Mouse (Mus musculus) heart, embryonic 13.5 days (tissue): ENCODE data around the gene Pafah1b2. TPM values are rescaled to one million over a fixed set of nuclear protein-coding genes. Genes with fewer than 3 reads are reported as not detected.

Source experiments
- ATAC-seq: fragments of 200-750 bp; cut with Nextera tagmentation; 2 replicates; pipeline ENCODE4 v1.8.0; 2017; ENCODE audit warnings: moderate TSS enrichment; ENCODE audit not compliant: insufficient number of reproducible peaks, low FRiP score, low TSS enrichment; ENCODE audit errors: extremely low read depth
- H3K27ac ChIP-seq: fragments of 300-500 bp; sonication (generic); replicated peaks from 2 replicates; pipeline ENCODE4 v1.5.1; 2015; ENCODE audit warnings: moderate library complexity, mild to moderate bottlenecking, inconsistent platforms
- H3K27me3 ChIP-seq: fragments of 300-500 bp; sonication (generic); replicated peaks from 2 replicates; pipeline ENCODE4 v1.6.1; 2015; ENCODE audit warnings: mild to moderate bottlenecking, inconsistent platforms
- H3K36me3 ChIP-seq: fragments of 300-500 bp; sonication (generic); 2 replicates; pipeline ENCODE4 v1.6.1; 2015; ENCODE audit warnings: mild to moderate bottlenecking, inconsistent platforms
- H3K4me1 ChIP-seq: fragments of 300-500 bp; sonication (generic); 2 replicates; pipeline ENCODE4 v1.6.1; 2015; ENCODE audit warnings: inconsistent platforms
- H3K4me2 ChIP-seq: fragments of 300-500 bp; sonication (generic); 2 replicates; pipeline ENCODE4 v1.6.1; 2015; ENCODE audit warnings: inconsistent platforms, mild to moderate bottlenecking, moderate library complexity
- H3K4me3 ChIP-seq: fragments of 300-500 bp; sonication (generic); 2 replicates; pipeline ENCODE4 v1.5.1; 2015; ENCODE audit warnings: moderate library complexity, mild to moderate bottlenecking, inconsistent platforms
- H3K9ac ChIP-seq: fragments of 300-500 bp; sonication (generic); 2 replicates; pipeline ENCODE4 v1.6.1; 2015; ENCODE audit warnings: inconsistent platforms, mild to moderate bottlenecking, moderate library complexity
- H3K9me3 ChIP-seq: fragments of 300-500 bp; sonication (generic); 2 replicates; pipeline ENCODE4 v1.6.1; 2016; ENCODE audit warnings: inconsistent platforms
- WGBS: fragments of 180-500 bp; shearing (Covaris S2); methylation state at CpG from one replicate; pipeline ENCODE4 v1.1.7; 2015; ENCODE audit warnings: mixed read lengths; 5-methylcytosine and 5-hydroxymethylcytosine counted together
- polyA plus RNA-seq: library from polyadenylated mRNA; unstranded; fragments of >200 nt; fragmentation: Nextera tagmentation; extraction: Ambion mirVana; gene quantifications from 2 replicates; pipeline ENCODE4 v1.2.1, GENCODE M21; 2015

Gene Pafah1b2
- polyA plus RNA-seq, 1 experiment from 2014 or later = 133 TPM

DNA sequence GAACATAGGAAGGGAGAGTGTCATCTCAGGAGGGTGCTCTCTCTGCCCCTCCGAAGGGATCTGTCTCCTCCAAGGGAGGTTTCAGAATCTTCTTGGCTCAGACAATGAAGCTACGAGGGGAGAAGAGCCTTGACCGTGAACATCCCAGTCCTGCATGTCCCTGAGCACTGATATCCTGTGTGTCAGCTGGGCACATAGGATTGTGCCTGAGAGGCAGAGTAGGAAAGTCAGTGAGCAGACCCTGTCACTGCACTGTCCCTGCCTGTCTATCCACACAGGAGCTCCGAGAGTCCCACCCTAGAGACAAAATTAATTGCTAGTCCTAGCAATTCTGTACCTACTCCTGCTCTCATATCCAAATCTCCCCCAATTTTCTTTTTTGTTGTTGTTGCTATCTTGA, 60.4 kb downstream of the Pafah1b2 start:
- Histone ChIP-seq H3K4me2 (no peak overlapping the region), H3K36me3 (peaks cover 57% of the 10 kb centered on the region)

DNA sequence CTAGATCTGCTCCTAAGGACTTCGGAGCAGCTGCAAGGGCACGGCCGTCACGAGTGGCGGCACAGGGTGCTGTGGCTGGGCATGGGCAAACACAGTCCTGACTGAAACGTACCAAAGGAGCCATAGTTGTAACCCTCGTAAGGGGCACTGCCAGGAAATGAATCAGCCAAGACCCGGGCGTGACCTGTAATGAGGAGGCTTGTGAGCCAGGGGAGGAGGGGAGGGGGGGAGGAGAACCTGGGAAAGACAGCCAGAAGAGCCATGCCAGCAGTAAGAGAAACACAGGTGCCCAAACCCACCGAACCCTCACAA, 65.7 kb downstream of the Pafah1b2 start:
- H3K4me2 ChIP-seq = no peak overlapping the region
- 85% methylated on average over 10 of the region's 10 CpGs for WGBS
- no peaks in the 10 kb centered on the region for H3K27me3 ChIP-seq
- H3K9me3 ChIP-seq = no peaks in the 10 kb centered on the region
- no peak overlapping the region for H3K27ac ChIP-seq
- peaks cover 99% of the 10 kb centered on the region for H3K36me3 ChIP-seq
- H3K4me3 ChIP-seq = no peak overlapping the region
- no peak for ATAC-seq
- H3K9ac ChIP-seq = no peak overlapping the region
- no peaks in the 10 kb centered on the region for H3K4me1 ChIP-seq

More for the DNA sequence above, 60.4 kb downstream of the Pafah1b2 start:
- no peak for ATAC-seq
- Histone ChIP-seq H3K4me1 (peaks cover 31% of the 10 kb centered on the region), H3K4me3 (no peak overlapping the region), H3K9me3 (no peaks in the 10 kb centered on the region), H3K27me3 (no peaks in the 10 kb centered on the region), H3K9ac (no peak overlapping the region), H3K27ac (no peak overlapping the region)
- WGBS = 82% methylated on average over 4 of the region's 4 CpGs

DNA sequence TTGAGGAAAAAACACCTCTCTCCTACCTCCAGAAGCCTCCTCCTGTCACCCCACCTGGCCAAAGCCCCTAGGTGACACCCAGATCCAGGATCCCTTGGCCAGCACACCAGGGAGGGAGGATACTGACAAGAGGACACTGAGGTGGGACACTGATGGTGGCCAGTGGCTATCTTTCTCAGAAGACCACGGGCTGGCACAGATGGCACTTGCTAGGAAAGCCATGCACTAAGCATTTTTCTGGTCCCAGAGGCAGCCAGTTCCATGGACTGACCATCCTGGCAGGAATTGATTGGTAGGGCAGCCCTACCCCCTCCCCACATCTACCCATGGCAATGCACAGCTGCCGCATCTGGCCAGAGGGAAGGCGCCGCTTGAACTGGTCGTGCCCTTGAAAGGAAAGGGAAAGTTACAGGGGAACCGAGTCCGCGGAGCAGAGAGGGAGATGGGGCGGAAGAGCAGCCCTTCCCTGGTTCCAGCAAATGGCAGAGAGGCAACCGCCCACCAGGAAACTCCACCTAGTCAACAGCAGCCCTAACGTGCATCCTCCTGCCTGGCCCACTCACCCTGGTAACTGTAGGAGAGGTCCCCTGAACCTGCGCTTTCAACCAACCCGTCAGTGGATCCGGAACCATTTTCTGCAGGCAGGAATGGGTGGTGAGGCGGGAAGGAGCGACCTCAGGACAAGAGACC, 66.2 kb downstream of the Pafah1b2 start:
- WGBS = 81% methylated on average over 16 of the region's 16 CpGs
- H3K27me3 ChIP-seq = no peaks in the 10 kb centered on the region
- no peak overlapping the region for H3K4me2 ChIP-seq
- no peak for ATAC-seq
- H3K4me3 ChIP-seq = no peak overlapping the region
- H3K4me1 ChIP-seq = no peaks in the 10 kb centered on the region
- no peaks in the 10 kb centered on the region for H3K9me3 ChIP-seq
- no peak overlapping the region for H3K9ac ChIP-seq
- H3K36me3 ChIP-seq = peaks cover 99% of the 10 kb centered on the region
- no peak overlapping the region for H3K27ac ChIP-seq

DNA sequence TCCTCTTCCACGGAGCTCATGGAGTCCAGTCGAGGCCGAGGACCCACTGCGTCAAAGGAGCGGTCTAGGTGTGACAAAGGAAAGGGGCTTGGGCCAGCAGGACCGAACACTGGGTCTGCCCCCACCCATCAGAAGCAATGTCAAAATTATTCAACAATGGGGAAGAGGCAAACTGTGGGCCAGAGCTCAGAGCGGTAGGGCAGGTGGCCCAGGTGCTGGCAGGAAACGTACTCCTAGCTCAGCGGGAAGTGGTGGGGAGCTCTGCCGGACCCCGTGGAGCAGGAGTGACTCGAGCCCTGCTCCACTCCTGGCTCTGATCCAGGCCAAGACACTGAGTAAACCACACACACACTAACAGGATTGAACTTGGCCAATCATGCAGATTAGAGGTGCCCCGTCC, 66.8 kb downstream of the Pafah1b2 start:
- Histone ChIP-seq H3K4me1 (no peaks in the 10 kb centered on the region), H3K9me3 (no peaks in the 10 kb centered on the region), H3K4me3 (no peak overlapping the region), H3K27ac (no peak overlapping the region), H3K36me3 (peaks cover 99% of the 10 kb centered on the region), H3K4me2 (no peak overlapping the region), H3K27me3 (no peaks in the 10 kb centered on the region), H3K9ac (no peak overlapping the region)
- WGBS = 89% methylated on average over 13 of the region's 13 CpGs
- no peak for ATAC-seq

DNA sequence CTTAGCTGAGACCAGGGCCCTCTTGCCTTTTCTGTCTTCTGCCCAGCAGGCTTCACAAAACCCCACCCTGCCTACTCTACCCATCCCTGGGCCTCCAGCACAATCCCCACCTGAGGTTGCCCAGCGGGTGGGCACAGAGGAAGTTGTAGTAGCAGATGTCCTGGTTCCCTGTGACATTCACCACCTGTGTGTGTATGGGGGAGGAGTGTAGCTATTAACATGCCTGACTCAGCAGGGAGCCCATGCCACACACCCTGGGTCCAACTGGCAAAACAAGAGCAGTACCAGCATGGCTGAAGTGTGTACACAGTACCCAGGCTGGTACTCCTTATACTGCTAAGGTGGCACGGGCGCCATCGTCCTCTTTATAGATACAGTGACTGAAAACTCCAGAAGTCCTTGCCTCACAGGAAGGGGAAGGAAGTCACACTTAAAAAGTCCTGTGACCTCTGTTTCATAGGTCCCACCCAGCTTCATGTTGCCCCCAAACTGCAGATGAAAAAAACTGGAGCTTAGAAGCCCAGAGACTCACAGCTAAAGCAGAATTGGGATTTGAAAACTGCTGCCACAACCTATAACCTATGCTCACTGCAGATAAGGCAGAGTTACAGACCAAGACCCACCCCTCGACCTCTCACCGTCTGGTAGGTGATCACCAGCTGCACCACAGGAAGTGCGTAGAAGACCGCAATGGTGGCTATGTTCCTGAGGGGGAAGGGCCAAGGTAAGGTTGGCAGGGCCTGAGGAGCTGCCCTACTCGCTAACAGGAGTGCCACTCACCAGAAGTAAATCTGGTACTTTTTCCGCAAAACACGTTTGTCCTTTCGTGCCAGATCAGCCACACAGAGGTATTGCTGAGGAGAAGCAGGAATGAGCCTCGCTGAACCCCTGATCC, 67.7 kb downstream of the Pafah1b2 start:
- WGBS = 80% methylated on average over 13 of the region's 13 CpGs
- H3K27ac ChIP-seq = no peak overlapping the region
- H3K4me3 ChIP-seq = no peak overlapping the region
- no peaks in the 10 kb centered on the region for H3K9me3 ChIP-seq
- ATAC-seq = no peak
- no peak overlapping the region for H3K9ac ChIP-seq
- no peaks in the 10 kb centered on the region for H3K4me1 ChIP-seq
- no peak overlapping the region for H3K4me2 ChIP-seq
- H3K27me3 ChIP-seq = no peaks in the 10 kb centered on the region
- H3K36me3 ChIP-seq = peaks cover 95% of the 10 kb centered on the region

DNA sequence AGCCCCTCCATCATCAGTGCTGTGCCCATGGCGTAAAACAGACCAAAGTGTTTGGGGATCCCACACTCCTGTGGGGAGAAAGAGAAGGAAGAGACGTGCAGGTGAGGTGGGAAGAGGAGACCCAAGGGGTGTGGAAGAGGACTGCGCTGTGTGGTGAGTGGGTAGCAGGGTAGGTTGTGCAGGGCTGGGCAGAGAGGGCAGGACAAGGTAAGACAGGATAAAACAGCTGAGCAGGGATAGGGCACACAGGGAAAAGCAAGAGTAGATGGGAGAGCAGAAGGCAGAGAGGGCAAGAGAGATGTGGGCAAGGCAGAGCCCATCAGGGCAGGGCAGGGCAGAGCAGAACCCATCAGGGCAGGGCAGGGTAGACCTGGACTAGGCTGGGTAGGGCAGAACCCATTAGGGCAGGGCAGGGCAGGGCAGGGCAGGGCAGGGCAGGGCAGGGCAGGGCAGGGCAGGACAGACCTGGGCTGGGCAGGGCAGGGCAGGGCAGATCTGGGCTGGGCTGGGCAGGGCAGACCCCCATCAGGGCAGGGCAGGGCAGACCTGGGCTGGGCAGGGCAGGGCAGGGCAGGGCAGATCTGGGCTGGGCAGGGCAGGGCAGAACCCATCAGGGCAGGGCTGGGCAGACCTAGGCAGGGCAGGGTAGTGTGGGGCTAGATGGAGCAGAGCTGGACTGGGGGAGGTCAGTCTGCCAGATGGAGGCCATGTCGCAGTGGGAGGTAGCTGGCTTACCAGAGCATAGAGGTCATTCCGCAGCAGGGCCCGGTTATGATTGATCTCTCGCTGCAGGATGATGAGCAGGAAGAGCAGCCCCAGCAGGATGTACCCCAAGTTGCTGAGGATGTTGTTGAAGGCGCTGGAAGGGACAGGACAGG, 68.6 kb downstream of the Pafah1b2 start:
- ATAC-seq = no peak
- no peaks in the 10 kb centered on the region for H3K4me1 ChIP-seq
- H3K4me2 ChIP-seq = no peak overlapping the region
- H3K4me3 ChIP-seq = no peak overlapping the region
- no peak overlapping the region for H3K9ac ChIP-seq
- no peak overlapping the region for H3K27ac ChIP-seq
- no peaks in the 10 kb centered on the region for H3K27me3 ChIP-seq
- peaks cover 95% of the 10 kb centered on the region for H3K36me3 ChIP-seq
- 92% methylated on average over 8 of the region's 8 CpGs for WGBS
- no peaks in the 10 kb centered on the region for H3K9me3 ChIP-seq

DNA sequence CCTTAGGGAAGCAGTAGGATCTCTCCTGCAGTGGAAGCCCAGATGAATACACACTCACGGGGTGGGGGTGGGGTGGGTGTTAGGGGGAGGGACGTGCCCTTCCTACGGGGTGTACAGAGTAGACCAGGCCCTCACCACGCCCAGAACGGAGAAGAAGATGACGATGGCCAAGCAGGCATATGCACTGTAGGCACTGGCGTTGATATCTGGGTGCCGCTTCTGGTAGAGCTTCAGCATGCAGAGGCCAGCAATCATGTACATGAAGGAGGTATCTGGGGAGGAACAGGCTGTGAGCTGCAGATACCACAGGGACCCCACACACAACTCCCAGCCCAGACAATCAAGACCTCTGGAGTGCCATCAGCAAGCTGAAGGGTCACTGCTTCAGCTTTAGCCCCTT, 69.6 kb downstream of the Pafah1b2 start:
- Histone ChIP-seq H3K27ac (no peak overlapping the region), H3K9me3 (no peaks in the 10 kb centered on the region), H3K4me3 (no peak overlapping the region), H3K4me2 (no peak overlapping the region), H3K36me3 (peaks cover 95% of the 10 kb centered on the region), H3K27me3 (no peaks in the 10 kb centered on the region), H3K4me1 (no peaks in the 10 kb centered on the region), H3K9ac (no peak overlapping the region)
- 82% methylated on average over 8 of the region's 8 CpGs for WGBS
- no peak for ATAC-seq

DNA sequence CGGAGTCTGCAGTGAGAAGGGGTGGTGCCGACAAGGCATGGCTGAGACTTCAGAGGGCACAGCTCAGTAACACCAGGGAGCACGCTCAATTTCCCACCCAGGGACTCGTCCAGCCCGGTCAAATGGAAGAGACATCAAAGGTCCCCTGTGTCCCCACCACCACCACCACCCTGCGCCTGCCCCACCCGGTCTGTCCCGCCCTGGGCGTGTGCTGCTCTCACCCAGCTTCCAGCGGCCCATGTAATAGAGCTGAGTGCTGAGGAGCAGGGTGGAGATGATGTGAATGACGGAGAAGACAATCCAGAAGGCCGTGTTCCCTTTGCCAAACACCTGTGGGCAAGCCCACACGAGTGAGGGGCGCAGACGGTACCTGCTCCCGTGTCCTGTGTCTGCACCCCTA, 70.0 kb downstream of the Pafah1b2 start:
- H3K27ac ChIP-seq = no peak overlapping the region
- WGBS = 88% methylated on average over 16 of the region's 16 CpGs
- no peak overlapping the region for H3K9ac ChIP-seq
- no peak overlapping the region for H3K4me3 ChIP-seq
- no peak for ATAC-seq
- H3K9me3 ChIP-seq = no peaks in the 10 kb centered on the region
- H3K27me3 ChIP-seq = no peaks in the 10 kb centered on the region
- H3K4me2 ChIP-seq = no peak overlapping the region
- H3K4me1 ChIP-seq = no peaks in the 10 kb centered on the region
- H3K36me3 ChIP-seq = peaks cover 91% of the 10 kb centered on the region

DNA sequence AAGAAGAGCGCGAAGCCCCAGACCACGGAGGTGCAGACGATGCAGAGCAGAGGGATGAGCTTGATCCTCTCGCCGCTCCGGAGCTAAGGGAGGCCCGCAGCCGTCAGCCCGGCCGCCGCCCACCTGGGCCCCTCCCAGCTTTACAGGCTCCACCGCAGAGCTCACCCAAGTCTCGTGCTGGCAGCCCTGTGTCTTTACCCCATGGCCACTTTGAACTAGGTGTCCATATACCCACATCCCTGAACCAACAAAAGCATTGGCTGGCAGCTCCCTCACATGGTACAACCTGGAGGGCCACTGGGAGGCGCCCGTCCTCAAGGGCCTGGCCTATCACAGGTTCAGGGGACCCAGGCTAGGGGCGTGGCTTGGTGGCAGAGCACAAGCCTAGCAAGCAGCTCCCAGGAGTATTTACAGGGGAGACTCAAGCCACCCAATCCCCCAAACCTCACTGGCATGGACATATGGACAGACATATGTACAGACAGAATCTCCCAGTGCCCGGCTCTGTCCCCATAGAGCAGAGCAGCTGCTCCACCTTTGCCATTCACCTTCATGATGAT, 71.1 kb downstream of the Pafah1b2 start:
- Histone ChIP-seq H3K9me3 (no peaks in the 10 kb centered on the region), H3K36me3 (peaks cover 80% of the 10 kb centered on the region), H3K27ac (no peak overlapping the region), H3K4me2 (no peak overlapping the region), H3K27me3 (no peaks in the 10 kb centered on the region), H3K4me1 (peaks cover 5% of the 10 kb centered on the region), H3K9ac (no peak overlapping the region), H3K4me3 (no peak overlapping the region)
- ATAC-seq = no peak
- WGBS = 70% methylated on average over 18 of the region's 18 CpGs

DNA sequence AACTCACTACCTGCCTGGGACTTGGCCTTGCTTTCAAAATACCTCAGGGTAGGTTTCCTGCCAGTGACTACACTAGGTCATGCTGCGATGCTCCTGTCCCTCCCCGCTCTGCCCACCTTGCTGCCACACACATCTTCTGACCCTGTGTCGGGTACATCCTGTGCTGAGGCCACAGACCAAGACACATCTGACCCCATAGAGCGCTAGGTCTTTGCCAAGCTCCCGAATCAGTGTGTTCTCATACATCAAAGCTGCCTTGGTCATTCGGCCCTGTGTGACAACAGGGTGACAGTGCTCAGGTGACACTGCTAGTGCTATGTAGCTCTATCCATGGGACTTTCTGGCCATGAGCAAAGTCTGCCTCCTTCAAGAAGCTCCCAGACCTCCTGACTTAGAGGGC, 72.7 kb downstream of the Pafah1b2 start:
- WGBS = 89% methylated on average over 6 of the region's 6 CpGs
- Histone ChIP-seq H3K36me3 (peaks cover 64% of the 10 kb centered on the region), H3K4me3 (no peak overlapping the region), H3K4me2 (no peak overlapping the region), H3K9me3 (no peaks in the 10 kb centered on the region), H3K9ac (no peak overlapping the region), H3K4me1 (peaks cover 18% of the 10 kb centered on the region), H3K27ac (no peak overlapping the region), H3K27me3 (no peaks in the 10 kb centered on the region)
- no peak for ATAC-seq
